Mouse (Mus musculus): ENCODE measurements around the gene Ccdc106. TPM values are rescaled to one million over a fixed set of nuclear protein-coding genes. Genes with fewer than 3 reads are reported as not detected.
A peak's percentile ranks its signal among the peaks of the same experiment; 100 is the strongest.
"Not testable (repeated sequence)": the region's sequence is repeated elsewhere in the genome, so short reads cannot be mapped to it uniquely, and the experiment has no call there.

Ccdc106 gene
- total RNA-seq, 2 experiments from 2014 or later = 57.3 to 59.7 TPM

DNA sequence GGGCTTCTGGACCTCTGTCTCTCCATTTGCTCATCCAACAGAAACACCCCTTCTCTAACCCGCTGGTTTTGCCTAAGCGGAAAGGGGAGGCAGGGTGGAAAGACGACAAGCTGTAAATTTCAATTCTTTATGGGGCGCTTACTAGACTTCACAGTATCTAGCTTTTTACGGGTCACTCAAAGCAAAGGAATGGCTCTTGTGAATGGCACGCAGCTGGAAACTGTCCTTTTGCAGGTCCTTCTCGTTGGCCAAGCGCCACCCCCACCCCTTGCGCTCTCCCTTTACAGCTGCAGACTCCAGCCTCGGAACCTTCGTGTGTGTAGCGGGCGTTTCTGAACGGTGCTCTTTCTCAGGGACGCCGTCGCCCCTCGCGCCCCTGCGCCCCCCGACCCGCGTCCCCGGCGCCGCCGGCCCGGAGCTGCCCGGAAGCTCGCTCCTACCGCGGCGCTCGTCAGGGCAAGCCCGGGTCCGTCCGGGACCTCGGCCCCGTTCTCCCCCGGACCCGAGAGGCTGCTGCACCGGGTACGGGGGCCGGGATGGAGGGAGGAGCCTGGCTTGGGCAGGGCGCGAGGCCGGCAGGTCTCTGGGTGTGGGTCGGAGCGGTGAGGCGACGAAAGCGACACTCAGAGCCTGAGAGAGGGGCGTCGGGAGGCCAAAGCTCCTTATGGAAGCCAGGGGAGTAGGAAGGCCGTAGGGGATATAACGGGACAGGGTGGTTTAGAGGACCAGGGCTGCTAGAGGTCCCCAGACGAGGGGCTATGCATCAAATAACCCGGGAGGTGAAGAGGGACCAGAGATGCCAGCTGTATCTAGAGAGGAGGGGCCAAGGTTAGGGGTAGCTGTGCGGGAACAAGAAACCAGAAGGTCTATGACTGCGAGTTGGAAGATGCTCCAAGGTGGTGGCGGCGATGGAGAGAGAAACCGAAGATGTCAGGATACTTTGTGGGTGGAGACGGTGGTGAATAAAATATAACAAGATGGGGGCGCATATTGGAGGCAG, 31.1 kb downstream of the Ccdc106 start, which contains the start of gene Zfp580:
TSS of gene Zfp580 (plus strand) at position 346 of the 1,000 bp plus-strand sequence.
- DNase-seq (ENCODE audit: low spot score in 2 of 2) = peak; percentile 68 to 77

DNA sequence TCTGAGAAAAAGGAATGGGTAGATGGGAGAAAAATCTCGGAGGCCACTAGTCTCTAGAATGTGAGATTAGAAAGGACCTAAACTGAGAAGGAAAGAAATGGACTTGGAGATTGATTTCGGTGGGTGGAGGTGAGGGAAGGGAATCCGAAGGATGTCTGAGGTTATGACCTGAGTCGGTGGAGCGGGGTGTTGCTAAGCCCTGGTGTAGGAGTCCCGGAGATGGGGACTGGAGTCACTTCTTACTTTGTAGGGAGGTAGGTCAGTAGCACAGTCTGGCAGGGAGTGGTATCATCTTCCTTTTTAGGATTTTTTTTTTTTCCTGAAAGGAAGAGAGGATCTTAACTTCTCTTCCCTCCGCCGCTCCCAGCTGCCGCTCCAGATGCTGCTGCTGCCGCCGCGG, 32.1 kb downstream of the Ccdc106 start:
- DNase-seq (ENCODE audit: low spot score in 2 of 2) = no peak

DNA sequence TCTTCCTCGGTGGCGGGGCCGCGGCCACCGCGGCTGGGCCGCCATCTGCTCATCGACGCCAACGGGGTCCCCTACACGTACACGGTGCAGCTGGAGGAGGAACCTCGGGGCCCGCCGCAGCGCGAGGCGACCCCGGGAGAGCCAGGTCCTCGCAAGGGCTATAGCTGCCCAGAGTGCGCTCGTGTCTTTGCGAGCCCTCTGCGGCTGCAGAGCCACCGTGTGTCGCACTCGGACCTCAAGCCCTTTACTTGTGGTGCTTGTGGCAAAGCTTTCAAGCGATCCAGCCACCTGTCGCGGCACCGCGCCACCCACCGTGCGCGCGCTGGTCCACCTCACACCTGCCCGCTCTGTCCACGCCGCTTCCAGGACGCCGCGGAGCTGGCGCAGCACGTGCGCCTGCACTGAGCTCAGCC, 32.6 kb downstream of the Ccdc106 start:
- DNase-seq (ENCODE audit: low spot score in 2 of 2) = no peak

DNA sequence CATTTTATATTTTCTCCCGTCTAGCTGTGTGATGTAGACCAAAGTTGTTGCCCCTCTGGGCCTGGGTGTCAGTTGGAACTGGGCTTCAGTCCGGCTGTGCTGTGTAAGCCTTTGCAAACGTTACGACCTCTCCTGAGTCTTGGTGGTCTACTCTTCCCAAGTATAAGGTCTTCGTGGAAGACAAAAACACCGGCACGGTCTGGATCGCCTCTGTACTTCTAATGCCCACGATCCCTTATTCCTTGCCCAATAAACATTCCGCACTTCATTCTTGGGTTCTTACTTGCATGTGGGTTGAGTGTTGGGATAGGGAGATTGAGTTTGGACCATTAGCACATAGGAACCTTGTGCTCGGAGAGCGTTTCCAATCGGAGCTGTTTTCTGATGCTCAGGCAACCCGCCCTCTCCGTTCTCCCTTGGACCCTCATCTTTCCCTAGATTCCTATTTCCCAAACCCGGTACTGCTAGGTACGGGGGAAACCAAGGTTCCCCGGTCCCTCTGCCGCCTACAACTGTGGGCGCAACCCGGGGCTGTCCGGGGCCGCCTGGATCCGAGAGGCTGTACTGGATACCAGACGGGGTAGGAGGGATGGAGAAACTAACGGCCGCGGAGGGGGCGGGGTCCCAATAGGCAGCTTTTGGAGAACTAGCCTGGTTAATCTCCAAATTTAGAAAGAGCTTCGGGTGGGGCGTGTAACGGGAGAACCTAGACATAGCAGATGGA, 33.3 kb downstream of the Ccdc106 start:
- peak in 1 of 2 experiments; percentile 55 for DNase-seq (ENCODE audit: low spot score in 2 of 2)

DNA sequence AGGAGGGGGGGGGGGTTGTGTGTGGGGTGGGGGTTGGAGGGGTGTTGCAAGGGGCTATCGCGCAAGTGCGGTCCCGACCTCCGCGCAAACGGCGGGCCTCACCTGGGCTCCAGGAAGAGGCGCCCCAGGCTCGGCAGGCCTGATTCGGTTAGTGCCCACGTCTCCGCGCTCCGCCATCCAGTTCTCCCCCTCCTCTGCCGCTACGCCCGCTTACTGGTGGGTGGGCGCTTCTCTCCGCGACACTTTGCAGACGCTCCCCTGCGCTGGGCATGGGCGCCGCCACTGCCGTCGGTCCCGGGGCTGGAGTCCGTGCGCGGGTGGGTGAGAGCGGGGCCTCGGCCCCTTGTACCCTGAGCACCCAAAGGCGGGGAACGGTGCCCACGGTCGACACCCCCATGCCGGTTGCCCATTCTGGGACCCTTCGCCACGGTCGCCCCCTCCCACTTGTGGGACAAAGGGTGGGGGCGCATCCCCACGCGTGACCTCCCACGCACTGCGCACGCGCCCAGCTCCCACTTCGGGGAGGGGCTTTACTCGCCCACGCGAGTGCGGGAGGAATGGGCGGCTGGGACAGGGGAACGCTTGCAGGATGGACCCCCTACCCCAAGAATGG, 36.4 kb downstream of the Ccdc106 start:
- DNase-seq (ENCODE audit: low spot score in 2 of 2) = peak; percentile 53 to 60

DNA sequence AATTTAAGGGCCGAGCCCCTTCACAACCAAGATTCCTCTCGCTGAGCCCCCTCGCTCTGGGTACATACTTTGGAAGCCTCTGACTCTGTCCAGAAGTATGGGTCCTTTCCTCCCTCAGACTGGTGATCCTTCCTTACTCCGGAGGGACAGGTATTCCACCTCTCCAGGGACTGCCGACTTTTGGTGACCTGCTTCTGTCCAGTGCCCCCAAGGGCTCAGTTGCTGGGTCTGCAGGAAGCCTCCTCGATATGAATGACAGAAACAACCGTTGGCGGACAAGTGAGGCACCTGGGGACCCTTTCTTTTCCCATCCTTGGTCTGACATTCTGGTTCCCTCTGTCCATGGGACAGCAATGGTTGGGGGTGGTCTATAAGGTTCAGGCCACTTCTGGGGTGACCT, 37.0 kb downstream of the Ccdc106 start:
- no peak for DNase-seq (ENCODE audit: low spot score in 2 of 2)

DNA sequence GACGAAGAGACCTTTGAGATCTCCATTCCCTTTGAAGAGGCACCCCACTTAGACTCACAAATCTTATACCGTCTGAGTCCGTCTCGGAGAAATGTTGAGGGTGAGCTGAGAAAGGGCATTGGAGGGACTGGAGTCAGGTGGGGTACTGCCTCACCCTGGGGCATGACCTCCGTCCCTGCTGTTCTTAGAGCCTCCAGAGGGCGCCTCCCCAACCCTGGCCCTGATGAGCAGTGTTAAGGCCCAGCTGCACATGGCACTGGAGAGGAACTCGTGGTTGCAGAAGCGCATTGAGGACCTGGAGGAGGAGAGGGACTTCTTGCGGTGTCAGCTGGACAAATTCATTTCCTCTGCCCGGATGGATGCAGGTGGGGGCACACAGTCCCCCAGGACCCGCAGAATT, 37.5 kb downstream of the Ccdc106 start:
- DNase-seq (ENCODE audit: low spot score in 2 of 2) = no peak

DNA sequence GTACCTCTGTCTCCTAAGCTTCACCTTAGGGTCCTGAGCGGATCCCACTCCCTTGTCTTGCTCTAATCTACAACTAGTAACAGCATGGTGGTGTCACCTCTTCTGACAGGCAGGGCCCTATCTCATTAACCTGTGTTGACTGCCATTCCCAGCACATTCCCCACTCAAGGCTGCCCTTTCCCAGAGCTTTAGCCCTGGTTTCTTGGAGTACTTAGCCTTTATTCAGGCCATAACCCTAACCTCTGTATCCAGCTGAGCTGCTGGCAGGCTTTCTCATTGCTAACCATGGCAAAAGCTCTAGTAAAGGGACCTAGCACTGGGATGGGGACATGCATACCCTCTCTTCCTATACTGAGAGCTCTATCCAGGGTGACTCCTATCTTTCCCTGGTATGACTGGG, 38.3 kb downstream of the Ccdc106 start:
- DNase-seq (ENCODE audit: low spot score in 2 of 2) = no peak

DNA sequence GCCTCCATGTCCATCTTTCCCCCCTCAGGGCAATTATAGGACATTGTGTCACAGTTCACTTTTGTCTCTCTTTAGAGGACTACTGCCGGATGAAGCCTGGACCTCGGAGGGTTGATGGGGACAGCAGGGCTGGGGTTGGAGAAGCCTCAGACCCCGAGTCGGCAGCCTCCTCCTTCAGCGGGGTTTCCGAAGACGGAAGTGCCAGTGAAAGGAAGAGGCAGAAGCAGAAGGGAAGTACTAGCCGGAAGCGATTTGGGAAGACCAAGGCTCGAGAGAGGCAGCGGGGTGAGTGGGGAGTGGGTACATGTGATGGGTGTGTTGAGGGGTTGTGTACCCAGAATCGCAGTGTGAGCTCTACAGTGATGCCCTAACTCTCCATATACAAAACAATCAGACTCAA, 39.1 kb downstream of the Ccdc106 start:
- no peak for DNase-seq (ENCODE audit: low spot score in 2 of 2)

DNA sequence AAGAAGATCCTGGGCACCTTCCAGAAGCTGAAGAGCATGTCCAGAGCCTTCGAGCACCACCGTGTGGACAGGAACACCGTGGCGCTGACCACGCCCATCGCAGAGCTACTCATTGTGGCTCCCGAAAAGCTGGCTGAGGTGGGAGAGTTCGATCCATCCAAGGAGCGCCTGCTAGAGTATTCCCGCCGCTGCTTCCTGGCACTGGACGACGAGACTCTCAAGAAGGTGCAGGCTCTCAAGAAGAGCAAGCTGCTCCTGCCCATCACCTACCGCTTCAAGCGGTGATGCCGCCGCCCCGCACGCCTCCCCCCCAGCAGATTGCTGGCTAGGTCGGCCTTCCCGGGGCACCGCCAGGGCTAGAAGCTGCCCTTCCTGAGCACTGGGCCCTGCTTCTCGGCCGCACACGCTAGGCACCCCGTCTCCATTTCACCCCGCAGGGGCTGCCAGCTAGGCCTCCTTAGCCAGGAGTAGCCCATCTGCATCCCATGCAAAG, 39.9 kb downstream of the Ccdc106 start:
- peak; percentile 70 to 75 for DNase-seq (ENCODE audit: low spot score in 2 of 2)

DNA sequence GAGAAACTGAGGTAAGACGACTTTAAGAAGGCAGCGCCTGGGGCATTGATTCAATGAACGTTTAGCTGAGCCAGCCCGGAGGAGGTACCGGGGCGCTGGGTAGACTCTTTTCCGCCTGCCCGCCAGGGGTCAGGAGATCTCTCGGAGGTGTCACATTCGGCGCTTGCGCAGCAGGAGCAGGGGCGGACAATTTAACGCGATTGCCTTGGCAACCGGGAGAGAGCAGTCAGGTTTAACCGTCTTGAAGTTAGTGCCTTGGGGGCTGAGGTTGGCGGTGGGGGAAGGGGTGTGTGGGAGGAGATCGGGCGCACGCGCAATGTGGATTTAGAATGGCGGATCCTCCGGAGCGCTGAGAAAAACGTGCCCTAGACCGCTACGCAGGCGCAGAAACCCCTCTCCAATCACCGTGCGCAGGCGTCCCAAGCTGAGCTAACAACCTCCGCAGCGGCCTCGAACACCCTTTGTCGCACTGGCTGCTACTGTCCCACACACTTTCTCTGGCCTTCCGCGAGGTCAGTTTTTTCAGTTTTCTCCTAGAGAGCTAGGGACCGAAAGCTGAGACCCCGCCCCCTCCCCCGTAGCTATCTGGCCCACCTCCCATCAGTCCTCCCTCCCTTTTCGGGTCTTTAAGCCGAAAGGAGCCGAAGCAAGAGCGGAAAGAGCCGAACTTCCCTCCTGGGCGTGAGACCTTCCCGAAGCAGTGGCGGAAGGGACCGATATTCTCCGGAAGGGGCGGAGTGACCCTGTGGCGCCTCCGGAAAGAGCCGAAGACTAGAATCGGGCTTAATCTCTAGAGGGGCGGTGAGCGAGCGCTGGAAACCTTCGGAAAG, 40.8 kb downstream of the Ccdc106 start:
- DNase-seq (ENCODE audit: low spot score in 2 of 2) = peak; percentile 99 to 100

DNA sequence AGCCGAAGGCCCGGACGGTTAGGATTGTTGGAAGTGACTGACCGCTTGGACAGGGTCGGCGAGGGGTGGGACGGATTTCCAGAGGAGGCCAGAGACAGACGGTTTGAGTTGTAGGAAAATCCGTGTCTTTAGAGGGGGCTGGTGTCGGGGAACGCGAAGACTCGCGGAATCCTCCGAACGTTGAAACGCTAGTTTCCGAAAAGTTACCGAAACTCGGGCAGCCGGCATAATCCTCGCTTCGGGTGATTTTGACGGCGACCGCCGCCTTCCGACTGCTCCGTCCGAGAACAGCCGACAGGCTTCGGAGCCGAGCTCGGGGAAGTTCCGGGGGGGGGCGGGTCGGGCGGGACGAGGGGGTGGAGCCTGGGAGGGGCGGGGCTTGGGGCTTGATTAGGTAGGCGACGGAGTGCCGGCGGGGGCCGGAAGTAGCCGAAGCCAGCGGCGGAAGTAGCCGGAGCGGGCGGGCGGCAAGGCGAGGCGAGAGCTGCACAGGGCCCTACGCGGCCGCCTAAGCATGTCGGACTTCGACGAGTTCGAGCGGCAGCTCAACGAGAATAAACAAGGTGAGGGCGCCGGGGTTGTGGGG, 41.5 kb downstream of the Ccdc106 start, which contains the start of gene U2af2:
TSS of gene U2af2 (plus strand) at position 370 of the 586 bp plus-strand sequence.
- DNase-seq (ENCODE audit: low spot score in 2 of 2) = peak; percentile 91 to 92

DNA sequence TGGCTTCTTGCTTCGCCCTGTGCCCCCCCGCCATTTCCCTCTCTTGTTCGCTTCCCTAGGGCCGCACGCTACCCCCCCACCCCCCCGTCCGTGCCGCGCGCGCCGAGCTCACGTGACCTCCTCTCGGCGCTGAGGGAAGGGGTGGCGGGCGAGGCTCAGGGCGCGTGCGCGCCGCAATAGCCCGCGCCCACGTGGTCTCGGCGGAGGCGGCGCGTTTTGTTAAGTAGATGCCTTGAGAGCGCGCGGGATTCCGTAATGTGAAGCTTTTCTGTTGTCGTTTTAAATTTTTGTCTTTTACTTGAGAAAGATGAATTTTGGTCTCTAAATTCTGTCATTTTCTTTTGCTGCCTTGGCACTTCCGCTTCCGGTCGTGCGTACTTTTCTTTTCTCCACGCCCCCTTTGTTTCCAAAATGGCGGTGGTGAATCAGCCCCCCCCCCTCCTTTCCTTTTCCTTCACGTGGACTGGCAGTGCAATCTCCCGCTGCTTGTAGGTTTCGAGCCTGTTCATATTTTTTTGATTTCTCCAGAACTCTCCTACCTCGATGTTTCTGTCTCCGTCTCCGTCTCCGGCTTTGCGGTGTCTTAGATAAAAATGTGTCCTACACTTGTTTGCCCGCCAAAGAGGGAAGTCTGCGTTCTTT, 42.1 kb downstream of the Ccdc106 start:
- DNase-seq (ENCODE audit: low spot score in 2 of 2) = peak in 1 of 2 experiments; percentile 72

DNA sequence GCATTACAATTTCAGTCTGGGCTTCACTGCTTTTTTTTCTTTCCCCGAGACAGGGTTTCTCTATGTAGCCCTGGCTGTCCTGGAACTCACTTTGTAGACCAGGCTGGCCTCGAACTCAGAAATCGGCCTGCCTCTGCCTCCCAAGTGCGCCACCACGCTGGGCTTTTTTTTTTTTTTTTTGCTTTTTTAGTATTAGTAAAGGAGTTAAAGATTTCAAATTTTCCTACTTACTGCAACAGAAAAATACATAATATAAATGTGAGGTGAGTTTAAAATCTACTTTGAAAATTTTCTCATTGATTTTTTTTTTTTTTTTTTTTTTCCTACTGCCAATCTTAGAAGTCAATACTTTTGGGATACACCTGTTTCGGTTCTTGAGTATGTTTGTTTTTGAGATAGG, 44.5 kb downstream of the Ccdc106 start:
- no peak for DNase-seq (ENCODE audit: low spot score in 2 of 2)

DNA sequence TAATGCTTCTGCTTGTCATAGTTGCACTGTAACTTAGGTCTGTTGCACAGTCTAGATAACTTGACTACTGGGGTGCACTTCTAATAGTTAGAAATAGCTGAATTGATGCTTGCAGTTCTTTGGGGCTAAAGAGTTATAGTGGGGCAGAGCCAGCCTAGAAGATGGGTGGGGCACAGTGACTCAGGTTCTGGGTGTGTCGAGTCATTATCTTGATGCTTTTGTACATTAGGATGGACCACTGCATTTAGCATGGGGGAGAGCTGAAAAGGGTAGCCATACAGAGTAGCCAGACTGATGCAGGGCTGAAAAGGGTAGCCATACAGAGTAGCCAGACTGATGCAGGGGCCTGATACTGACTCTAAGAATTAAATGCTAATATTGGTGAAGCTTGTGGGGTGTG, 53.2 kb downstream of the Ccdc106 start:
- DNase-seq (ENCODE audit: low spot score in 2 of 2) = no peak

DNA sequence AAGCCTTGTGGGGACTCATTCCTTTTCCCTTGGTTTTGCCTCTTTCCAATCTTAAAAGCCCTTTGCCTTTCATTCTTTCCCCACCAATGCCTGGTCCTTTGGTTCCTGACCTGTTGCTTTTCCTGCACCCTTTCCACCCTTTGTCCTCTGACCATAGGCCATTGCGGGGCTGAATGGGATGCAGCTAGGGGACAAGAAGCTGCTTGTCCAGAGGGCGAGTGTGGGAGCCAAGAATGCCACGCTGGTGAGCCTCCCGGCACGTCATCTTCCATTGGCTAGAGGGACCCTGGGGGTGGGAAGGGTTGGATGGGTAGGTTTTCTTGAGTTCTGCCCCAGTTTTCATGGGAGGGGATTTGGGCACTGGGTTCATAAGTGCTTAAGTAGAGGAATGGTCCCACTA, 54.6 kb downstream of the Ccdc106 start:
- no peak for DNase-seq (ENCODE audit: low spot score in 2 of 2)

DNA sequence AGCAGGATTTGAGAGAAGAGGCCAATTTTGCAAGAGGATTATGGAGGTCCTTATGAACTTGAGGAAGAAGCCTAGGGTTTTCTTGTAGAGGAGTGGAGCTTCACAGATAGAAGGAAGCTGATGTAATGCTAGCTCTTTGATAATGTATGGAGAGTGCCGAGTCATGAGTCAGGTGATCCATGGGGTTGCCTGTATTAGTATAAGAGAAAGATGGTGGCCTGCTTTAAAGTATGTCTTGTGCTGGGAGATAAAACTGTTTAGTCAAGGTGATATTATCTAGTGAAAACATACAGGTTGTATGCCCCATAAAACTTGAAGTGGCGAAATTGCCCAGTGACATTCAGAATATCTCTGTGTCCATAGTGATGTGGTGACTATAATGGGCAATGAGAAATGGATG, 56.6 kb downstream of the Ccdc106 start:
- no peak for DNase-seq (ENCODE audit: low spot score in 2 of 2)

DNA sequence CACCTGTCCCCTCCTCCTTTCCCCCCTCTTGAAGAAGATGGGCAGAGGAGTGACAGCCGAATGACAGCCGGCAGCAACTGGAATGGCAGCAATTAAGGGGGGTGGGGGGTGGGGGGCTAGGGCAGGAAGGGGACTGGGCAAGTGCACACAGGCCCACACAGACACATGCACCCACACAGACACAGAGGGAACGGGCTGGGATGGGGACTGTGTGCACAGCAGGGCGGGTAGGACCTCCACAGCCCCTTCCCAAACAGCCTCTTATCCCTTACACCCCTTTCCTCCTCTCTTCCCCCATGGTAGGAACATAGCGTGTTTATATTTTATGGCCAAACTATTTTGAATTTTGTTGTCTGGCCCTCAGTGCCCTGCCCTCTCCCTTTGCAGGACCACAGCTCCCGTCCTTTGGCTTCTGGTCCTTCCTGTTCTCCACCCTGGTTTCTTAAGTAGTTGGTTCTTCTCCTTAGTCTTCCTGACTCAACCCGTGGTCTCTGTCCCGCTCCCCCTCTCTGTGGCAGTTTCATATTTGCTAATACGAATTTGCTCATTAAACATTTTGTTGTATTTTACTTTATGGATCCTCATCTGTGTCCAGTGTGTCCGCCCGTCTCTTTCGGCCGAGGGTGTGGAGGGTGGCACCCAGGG, 59.1 kb downstream of the Ccdc106 start:
- not testable (repeated sequence) for DNase-seq (ENCODE audit: low spot score in 2 of 2)

Data from left cerebral cortex, adult 18-20 months (tissue).